Mouse (Mus musculus) right cerebral cortex, postnatal 36 days (tissue): ENCODE results near the gene Rwdd4a.

Source experiments
- DNase-seq, 2 experiments: peaks; one replicate each; pipeline ENCODE4 v3.0.0; 2022; ENCODE audit warnings: low spot score in 2 of 2, mixed read lengths in 1 of 2

Gene Rwdd4a

GRCm38 (mm10) chr8:47581454-47581853 is 48.0 kb downstream of the Rwdd4a start:
- no peak for DNase-seq

- DNase-seq = no peak
Observed at GRCm38 (mm10) chr8:47588616-47589015, 55.2 kb downstream of the Rwdd4a start.

- no peak for DNase-seq
Observed at GRCm38 (mm10) chr8:47590400-47590799, 56.9 kb downstream of the Rwdd4a start.

GRCm38 (mm10) chr8:47600664-47601063 is 67.2 kb downstream of the Rwdd4a start:
- DNase-seq = no peak
